Mouse (Mus musculus) heart, postnatal 36 days (tissue): ENCODE data around the gene Glt8d2. TPM values are rescaled to one million over a fixed set of nuclear protein-coding genes. Genes with fewer than 3 reads are reported as not detected.

Experiments used
- DNase-seq, 2 experiments: peaks; one replicate each; pipeline ENCODE4 v3.0.0; 2021 to 2022
- intact Hi-C: fragments of 180-260 bp; cut with DNase I; formaldehyde crosslinking; loops from one replicate; pipeline ENCODE4 v1.15.1; 2025
- total RNA-seq, 2 experiments: library from RNA; stranded (reverse); gene quantifications; 2 replicates each; pipeline ENCODE4 v1.2.3; 2021

Gene Glt8d2
- 1 to 10 TPM; 3.7 to 6.2 TPM for total RNA-seq

DNA sequence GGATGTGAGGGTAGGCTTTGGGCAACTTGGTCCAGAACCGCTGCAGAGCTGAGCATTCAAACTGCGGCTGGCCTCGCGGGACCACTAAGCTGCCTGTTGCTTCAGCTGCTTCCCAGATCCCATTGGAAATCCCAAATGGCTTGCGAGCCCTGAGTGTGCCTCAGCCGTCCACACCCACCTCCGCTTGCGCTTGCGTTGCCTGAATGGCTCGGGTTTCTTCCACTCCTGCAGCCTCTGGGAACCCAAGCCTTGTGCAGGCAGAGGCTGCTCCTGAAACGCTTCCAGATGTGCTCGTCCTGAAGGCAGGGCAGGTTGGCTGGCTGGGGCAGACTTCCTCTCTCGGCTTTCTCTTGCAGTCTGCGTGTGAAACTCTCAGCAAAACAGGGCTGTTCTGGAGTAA, at the start of gene Glt8d2:
Gene Glt8d2, minus strand, starts transcription at position 157 of the 400 bp plus-strand sequence.
- DNase-seq = peak; percentile 57 to 63
- intact Hi-C loops = no loop called here

DNA sequence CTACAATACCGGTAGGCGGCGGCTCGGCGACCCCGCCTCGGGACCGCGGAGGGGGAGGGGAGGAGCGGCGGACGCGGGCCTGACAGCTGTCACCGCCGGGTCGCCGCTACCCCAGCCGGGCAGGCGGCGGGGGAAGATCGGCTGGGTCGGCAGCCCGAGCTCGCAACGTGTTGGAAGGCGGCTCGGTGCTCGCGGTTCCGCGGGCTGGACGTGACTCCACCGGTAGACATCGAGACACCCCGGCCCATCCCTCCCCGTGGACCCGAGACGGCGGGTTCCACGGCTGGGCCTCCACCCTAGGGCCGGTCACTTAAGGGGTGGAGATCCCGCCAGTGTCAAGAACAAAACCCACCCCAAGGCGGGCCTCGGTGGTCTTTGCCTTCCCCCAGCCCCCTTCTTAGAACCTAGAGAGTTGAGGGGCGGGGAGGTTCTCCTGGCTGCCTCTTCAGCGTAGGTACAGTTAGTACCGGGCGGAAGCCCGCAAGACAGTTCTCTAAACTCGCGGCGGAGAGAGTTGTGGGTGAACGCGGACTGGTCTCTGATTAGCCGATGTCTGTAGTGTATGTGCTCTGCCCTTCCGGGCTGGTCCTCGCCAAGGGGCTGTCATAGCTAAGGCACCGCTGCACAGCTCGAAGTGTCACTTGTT, 9.0 kb upstream of the Glt8d2 start:
- intact Hi-C loops = loop anchor here (2.0 to 5.0 kb wide), 2 partner anchors 33 to 72 kb away; partner anchors contain the start of gene Tdg
- peak in 1 of 2 experiments; percentile 18 for DNase-seq

DNA sequence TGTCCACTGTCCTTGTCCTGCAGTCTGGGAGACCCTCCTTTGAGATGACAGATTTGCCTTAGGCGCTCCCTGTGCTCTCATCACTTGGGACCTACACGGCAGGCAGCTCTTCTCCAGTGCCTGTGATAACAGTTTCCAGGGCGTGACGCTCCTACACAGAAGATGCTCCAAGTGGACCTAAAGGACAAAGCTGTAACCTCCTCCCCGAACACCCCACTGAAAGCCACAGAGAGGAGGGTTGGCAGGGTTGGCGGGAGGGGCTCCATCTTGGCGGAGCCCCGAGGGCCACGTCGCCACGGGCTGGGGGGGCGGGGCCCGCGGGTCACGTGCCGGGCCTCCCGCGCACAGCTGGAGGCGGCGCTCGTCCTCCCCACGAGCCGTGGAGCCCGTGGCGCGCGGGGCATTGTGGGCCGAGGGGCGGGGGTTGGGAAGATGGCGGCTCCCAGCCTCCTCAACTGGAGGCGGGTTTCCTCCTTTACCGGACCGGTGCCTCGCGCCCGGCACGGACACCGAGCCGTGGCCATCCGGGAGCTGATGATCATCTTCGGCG, 8.3 kb upstream of the Glt8d2 start:
- DNase-seq = peak; percentile 90 to 93
- intact Hi-C loops = loop anchor here (2.0 to 5.0 kb wide), 2 partner anchors 32 to 71 kb away; partner anchors contain the start of gene Tdg

DNA sequence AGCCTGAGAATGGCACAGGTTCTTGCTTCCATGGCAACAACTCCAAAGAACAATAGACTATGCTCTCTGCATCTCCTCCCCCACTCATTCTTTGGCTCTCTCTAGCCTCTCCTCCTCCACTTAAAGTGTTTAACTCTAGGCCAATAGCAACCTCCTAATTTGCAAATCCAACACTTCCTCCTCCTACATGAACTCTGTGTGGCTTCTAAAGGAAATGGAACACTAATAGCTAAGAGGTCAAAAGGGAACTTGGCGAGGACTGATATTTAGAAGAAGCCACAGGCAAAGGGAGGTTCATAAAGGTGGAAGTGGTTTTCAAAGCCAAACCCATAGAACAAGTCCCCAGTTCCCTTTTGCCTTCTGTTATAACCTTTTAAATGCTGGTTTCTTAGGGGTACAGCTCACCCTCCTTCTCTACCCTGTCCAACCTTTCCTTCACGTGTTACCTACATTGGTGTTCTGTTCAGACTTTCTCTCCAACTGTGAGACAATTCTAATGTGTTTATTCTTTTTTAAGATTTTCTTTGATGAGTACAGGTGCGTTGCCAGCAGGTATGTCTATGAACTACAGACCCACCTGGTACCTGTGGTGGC, 7.0 kb upstream of the Glt8d2 start:
- DNase-seq = peak in 1 of 2 experiments; percentile 5
- intact Hi-C loops = loop anchor here (5.0 kb wide), 1 partner anchor 70 kb away; the partner anchor contains the start of gene Tdg

DNA sequence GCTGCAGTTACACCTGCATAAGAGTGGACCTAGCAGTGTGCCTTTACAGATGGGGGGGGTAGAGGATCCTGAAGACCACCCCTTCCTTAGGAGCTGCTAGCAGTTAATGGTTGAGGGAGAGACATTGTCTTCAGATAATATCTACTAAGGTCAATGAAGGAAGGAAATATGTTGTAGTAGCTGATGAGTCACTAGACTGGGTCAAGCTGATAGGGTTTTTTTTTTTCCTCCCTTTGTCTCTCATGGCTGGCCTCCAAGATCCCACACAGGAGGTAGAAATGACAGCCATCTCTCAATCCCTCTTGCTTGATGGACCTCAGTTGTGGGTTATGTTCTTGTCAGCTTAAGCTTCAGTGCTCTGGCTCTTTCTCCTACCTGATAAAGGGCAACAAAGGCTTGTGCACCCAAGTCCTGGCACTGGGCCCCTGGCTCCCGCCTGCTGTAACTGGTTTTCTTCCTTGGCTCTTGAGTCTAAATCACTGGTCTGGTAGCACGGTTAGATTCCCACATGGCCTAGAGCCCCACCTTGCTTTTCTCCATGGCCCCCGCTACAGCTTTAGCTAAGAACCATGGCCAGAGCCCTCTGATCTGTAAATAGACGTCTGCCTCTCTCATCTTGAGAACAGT, 6.1 kb upstream of the Glt8d2 start:
- intact Hi-C loops = loop anchor here (5.0 kb wide), 1 partner anchor 69 kb away; the partner anchor contains the start of gene Tdg
- DNase-seq = peak in 1 of 2 experiments; percentile 12

DNA sequence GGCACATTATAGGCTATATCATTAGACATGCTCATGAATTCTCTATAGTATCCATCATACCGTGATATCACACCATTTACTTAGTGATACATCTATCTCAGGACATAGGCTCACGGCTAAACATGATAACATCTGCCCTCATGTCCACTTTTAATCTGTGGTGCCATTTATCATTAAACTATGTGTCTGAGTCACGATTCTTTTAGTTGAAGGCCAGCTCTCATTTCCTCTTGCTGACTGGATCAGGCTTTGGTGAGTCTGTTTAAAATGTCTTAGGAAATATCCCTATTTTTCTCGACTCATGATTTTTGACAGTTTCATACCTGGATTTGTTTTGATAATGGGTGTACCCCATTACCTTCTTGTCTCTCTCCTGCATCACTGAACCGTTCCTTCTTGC, 5.5 kb upstream of the Glt8d2 start, which contains the start of gene Hcfc2:
Gene Hcfc2, plus strand, starts transcription at position 205 of the 400 bp plus-strand sequence.
- intact Hi-C loops = loop anchor here (5.0 kb wide), 1 partner anchor 69 kb away; the partner anchor contains the start of gene Tdg
- DNase-seq = no peak

DNA sequence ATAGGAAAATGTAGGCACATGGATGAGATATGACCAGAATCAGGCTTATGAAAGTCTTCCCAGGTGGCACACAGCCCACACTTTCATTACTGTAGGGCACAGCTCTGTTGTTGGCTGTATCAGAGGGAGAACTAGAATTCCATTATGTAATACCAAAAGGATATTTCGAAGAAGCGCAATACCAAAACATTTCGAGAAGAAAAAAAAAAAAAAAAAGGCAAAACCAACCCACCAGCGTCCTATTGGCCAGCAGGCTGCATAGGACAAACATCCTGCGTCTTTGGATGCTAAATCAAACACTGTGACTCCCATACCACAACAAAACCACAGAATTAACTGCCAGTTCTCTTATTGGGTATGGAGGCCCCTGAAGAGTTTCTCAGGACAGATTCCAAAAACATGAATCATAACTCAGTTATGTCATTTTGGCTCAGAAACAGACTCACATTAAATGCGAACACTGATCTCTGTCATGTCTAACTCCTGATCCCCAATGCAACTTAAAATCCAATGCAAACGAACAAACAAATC, 704 bp downstream of the Glt8d2 start:
- DNase-seq = peak; percentile 25 to 26
- intact Hi-C loops = no loop called here

DNA sequence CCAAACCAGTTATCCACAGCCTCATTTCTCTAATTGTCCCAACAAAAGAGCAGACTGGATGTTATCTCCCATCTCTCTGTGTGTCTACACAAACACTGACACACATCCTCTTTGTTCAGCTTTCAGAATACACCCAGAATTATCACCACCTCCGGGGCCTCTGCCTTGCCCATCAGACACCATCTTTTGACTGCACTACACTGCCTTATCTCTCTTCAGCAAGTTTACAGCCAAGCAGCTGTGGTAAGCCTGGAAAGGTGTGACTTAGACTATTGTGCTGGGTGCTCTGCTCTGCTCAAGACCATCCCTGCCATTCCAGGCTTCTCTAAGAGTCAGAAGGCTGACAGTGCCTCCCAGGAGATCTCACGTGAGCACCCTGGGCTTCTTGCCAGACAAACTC, 5.0 kb downstream of the Glt8d2 start:
- intact Hi-C loops = no loop called here

DNA sequence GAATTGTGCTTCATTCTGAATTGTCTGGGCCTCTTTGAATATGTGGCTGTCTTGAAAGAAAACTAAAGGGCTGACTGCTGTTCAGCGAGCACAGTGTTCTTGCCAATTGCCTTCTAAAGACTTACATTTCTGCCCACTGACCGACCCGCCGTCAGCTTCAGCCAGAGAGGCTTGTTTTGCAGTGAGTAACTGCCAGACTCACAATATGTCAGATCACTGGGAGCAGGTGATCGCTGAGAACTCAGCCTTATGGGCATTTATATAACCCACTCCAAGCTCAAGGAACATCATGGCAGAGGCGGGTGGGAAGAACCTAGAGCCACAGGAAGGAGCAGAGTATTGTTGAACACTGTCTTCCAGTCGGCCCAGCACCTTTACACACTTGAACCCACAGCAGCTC, 8.8 kb downstream of the Glt8d2 start:
- DNase-seq = no peak
- intact Hi-C loops = no loop called here

More for the DNA sequence above, 5.0 kb downstream of the Glt8d2 start:
- DNase-seq = no peak

DNA sequence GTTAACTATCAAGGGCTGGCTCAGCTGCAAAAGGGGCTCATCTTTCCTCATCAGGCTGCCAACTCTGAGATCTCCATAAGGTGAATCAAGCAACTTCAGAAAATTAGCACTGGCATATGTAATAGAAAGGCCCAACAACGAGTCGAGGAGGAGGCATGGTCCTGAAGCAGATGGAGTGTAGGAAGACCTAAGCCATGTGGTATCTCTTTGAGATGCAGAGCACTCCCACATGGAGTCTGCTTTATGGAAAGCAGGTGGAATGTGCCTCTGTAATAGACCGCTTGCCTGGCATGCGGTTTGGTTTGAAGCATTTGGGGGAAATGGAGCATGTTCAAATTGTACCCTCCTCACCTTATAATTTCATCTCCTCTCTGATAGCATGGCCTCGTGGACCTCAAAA, 9.7 kb downstream of the Glt8d2 start:
- intact Hi-C loops = no loop called here
- no peak for DNase-seq

DNA sequence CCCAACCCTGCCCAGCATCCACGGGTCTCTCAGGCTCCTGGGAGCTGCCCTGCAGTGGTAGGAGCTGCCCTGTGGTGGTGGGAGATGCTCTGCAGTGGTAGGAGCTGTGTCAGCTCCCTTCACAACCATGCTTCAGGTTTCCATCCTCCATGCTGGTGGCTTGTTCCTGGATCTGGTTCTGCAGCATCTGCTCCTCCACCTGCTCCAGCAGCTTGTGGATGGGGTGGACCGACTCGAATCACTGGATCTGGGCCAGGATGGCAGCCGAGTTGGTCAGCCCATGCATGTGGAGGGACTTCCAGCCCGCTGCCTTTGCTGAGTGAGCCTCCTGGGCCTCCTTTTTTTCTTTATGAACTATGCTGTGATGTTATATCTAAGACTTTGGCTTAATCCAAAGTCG, 13.5 kb downstream of the Glt8d2 start:
- DNase-seq = no peak
- intact Hi-C loops = no loop called here

DNA sequence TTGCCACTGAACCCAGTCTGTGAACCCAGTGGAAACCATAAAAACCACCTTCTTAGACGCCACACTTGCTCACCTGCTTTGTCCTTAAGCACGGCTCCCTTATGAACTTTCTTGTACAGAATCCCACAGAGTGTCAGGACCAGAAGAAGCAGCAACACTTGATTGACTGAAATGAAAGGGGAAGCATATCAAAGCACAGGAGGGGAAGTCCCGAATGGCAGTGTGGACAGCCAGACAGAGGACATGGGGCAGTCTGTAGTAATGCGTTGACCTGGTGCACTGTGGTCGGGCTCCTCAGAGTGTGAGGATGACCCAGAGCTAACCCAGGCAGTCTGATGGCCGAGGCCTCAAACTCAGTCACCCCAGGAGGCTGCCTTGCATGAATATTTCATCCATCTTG, 20.2 kb downstream of the Glt8d2 start:
- DNase-seq = no peak
- intact Hi-C loops = no loop called here

DNA sequence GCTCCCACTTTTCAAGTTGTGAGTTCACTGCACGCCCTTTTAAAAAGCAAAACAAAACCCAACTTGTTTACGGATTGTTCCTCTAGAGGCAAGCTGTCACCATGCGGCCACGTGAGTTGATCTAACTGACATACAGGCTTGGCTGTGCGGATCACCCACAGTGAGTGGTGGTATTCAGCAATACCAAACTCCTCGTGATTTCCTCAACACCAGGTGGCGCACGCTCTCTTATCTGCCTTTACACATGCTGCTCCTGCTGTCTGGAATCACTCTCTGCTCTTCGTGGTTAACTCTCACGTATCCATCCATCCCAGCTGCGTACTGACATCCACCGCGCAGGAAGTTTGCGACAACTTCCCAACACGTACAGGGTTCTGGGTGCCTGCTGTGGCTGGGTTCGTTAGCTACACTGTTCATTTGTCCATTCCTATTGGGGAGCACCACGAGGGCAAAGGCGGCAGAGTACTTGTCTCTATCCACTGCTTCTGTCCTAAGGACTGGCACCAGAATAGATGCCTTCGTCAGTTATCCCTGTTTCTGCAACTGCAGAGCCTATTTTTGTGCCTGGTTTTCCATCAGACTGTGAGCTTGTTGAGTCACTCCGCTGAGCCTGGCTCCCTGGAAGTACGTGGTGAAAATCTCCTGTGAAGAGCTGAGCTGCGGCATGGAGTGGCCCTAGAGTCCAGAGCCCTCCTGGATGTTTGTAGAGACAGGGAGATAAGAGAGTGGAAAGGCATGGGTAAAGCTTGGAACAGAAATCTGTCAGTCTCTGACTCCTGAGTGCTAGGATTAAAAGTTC, 23.8 kb downstream of the Glt8d2 start:
- peak; percentile 78 to 86 for DNase-seq
- intact Hi-C loops = loop anchor here (2.0 kb wide), 4 partner anchors 32 to 234 kb away; no protein-coding TSS in a partner anchor

DNA sequence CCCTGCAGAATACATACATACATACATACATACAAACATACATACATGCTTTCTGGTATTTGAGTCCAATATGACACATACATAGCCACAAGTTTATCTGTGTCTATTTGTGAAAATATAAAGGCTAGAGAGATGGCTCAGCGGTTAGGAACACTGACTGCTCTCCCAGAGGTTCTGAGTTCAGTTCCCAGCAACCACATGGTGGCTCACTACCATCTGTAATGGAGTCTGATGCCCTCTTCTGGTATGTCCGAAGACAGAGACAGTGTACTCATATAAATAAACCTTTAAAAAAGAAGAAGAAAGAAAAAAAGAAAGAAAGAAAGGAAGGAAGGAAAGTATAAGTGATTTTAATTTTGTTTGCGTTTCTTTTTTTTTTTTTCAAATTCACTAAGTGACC, 24.5 kb downstream of the Glt8d2 start:
- DNase-seq = no peak
- intact Hi-C loops = loop anchor here (2.0 kb wide), 4 partner anchors 33 to 235 kb away; no protein-coding TSS in a partner anchor

DNA sequence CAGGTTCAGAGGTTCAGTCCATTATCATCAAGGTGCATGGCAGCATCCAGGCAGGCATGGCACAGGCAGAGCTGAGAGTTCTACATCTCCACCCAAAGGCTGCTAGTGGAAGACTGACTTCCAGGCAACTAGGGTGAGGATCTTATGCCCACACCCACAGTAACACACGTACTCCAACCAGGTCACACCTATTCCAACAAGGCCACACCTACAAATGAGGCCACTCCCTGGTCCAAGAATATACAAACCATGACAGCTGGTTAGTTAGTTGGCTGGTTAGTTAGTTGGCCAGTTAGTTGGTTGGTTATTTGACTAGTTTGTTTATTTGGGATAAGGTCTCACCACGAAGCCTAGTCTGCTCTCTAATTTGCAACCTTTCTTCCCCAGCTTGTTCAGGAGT, 27.2 kb downstream of the Glt8d2 start:
- no peak for DNase-seq
- intact Hi-C loops = no loop called here

DNA sequence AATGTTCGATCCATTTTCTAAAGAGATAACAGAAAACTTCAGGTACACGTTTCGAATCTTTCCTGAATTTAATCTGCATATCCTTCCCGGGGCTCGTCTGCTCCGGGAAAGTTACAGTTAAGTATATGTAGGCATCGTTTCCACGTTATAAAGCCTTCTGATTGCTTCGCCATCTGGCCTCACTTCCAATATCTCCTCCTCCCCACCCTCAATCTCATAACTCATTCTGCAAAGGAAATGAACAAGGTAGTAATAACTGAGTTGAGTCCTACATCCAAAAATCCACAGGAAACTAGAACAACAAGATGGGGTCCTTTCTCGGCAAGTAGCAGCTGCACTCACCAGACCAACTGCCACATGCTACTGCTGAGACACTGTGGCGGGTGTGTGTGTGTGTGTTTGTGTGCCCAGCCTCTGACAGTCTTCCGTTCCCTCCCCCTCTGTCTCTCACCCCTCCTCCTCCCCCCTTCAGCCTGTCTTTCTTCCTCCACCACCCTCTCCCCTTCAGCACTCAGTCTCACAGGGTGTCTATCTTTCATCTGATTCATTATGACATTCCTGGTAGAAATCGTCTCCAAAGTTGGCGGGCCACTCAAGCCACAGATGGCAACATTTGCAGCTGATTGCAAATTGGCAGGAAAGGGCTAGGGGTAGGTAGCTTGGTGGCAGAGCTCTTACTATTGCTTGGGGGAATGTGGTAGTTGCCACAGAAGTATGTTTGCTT, 28.0 kb downstream of the Glt8d2 start:
- no peak for DNase-seq
- intact Hi-C loops = no loop called here

DNA sequence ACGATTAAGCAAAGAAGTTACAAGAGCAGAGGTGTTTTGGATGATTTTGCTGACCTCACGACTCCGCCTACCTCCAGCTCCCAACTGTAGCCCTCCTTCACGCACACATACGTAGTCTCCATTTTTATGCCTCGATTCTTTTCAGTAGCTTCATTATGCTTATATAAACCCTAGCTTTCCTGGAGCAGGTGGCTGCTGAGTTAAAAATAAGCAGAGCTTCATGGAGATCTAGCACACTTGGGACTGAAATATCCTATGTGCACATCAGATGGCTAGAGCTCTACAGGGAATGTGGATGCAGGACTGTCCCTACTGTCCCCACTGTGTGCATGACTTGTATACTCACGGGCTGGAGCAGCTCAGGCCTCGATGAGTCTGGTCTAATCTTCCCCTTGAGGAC, 28.6 kb downstream of the Glt8d2 start:
- intact Hi-C loops = no loop called here

DNA sequence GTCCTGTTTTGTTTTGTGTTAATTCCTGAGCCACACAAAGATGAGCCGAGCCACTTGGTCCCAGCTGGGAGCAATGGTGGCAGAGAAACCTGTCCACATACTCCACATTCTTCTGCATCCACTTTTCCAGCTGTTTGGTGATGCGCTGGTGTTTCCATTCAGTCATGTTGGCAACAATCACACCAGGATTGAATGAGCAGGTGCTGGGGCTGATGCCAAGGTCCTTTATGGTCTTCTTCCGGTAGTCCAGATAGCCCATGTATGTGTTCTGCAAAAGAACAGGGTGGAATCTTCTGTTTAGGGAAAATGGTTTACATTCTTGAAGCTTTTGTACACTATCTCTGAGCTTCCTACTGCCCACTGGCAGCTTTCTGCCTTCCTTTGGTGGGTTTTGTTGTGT, 35.9 kb downstream of the Glt8d2 start:
- intact Hi-C loops = no loop called here
- DNase-seq = no peak

More for the DNA sequence above, 28.6 kb downstream of the Glt8d2 start:
- no peak for DNase-seq

DNA sequence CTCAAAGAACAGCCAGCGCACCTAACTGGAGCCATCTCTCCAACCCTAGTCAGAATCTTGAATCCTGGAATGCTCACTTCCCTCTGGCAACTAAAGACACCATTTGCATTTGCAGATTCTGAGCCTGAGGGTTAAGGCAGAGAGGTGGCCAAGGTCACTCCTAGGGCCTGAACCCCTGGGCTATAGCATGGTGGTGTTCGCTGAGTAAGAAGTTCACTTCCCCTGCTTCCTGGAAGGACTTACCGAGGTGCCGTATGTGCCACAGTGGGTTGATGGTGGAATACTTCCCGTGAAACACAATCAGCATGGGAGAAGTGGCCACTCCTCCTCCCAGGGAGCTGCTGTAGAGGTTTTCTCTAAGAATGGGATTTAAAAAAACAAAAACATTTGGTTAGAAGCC, 37.8 kb downstream of the Glt8d2 start:
- intact Hi-C loops = no loop called here

More for the DNA sequence above, 37.8 kb downstream of the Glt8d2 start:
- DNase-seq = no peak
